ENCODE assay signal across 29 mouse cellular contexts in genomic region chr7:57787520-57787919, GRCm38 (mm10).
"Had no signal": no experiment of that assay in that cellular context is flagged by ENCODE, and none has a peak within 500 bp of the region (broad histone marks: within the 10 kb centered on the region; RNA-seq: fewer than 3 reads in every experiment).

No protein-coding gene starts in this region.

- ATAC-seq: forebrain, embryonic 13.5 days; forebrain, embryonic 14.5 days; forebrain, embryonic 15.5 days; forebrain, embryonic 16.5 days; forebrain, postnatal 0 days had no signal

- DNase-seq: cerebellum, adult 2 months; cerebellum, adult 8-10 months; cerebellum, adult 9-10 months; cerebellum, adult 9-11 months; cerebellum, postnatal 10 days; cerebellum, postnatal 14 days; cerebellum, postnatal 25 days; cerebellum, postnatal 36 days; embryo, embryonic 11 days; forebrain, postnatal 0 days; gastrocnemius, adult 2 months; gastrocnemius, postnatal 10 days; gastrocnemius, postnatal 14 days; gastrocnemius, postnatal 25 days; gastrocnemius, postnatal 36 days; heart, adult 11 months; heart, adult 18-20 months; heart, adult 2 months had no signal

- H3K9ac ChIP-seq: embryonic facial prominence, embryonic 12.5 days; embryonic facial prominence, embryonic 13.5 days; embryonic facial prominence, embryonic 15.5 days; forebrain, embryonic 12.5 days; forebrain, embryonic 13.5 days; forebrain, embryonic 15.5 days; forebrain, postnatal 0 days had no signal

- H3K27me3 ChIP-seq: embryonic facial prominence, embryonic 12.5 days; embryonic facial prominence, embryonic 13.5 days; embryonic facial prominence, embryonic 15.5 days; forebrain, embryonic 12.5 days; forebrain, embryonic 13.5 days; forebrain, embryonic 15.5 days had no signal

- H3K36me3 ChIP-seq: embryonic facial prominence, embryonic 10.5 days; embryonic facial prominence, embryonic 12.5 days; embryonic facial prominence, embryonic 13.5 days; embryonic facial prominence, embryonic 15.5 days; forebrain, embryonic 10.5 days; forebrain, embryonic 12.5 days; forebrain, embryonic 15.5 days had no signal

- H3K27ac ChIP-seq: embryonic facial prominence, embryonic 10.5 days; embryonic facial prominence, embryonic 12.5 days; embryonic facial prominence, embryonic 13.5 days; embryonic facial prominence, embryonic 15.5 days; forebrain, embryonic 10.5 days; forebrain, embryonic 12.5 days; forebrain, embryonic 13.5 days; forebrain, embryonic 15.5 days; gastrocnemius, adult 2 months; heart, adult 2 months had no signal

- H3K9me3 ChIP-seq: embryonic facial prominence, embryonic 10.5 days; embryonic facial prominence, embryonic 12.5 days; embryonic facial prominence, embryonic 13.5 days; embryonic facial prominence, embryonic 15.5 days; forebrain, embryonic 10.5 days; forebrain, embryonic 12.5 days; forebrain, embryonic 13.5 days; forebrain, embryonic 15.5 days had no signal

- H3K4me3 ChIP-seq: embryonic facial prominence, embryonic 10.5 days; embryonic facial prominence, embryonic 12.5 days; embryonic facial prominence, embryonic 13.5 days; embryonic facial prominence, embryonic 15.5 days; erythroblast, embryonic 14.5 days; forebrain, embryonic 10.5 days; forebrain, embryonic 12.5 days; forebrain, embryonic 13.5 days; forebrain, embryonic 15.5 days; gastrocnemius, adult 2 months; heart, adult 2 months had no signal

- H3K4me2 ChIP-seq: embryonic facial prominence, embryonic 12.5 days; embryonic facial prominence, embryonic 13.5 days; embryonic facial prominence, embryonic 15.5 days; forebrain, embryonic 12.5 days; forebrain, embryonic 13.5 days; forebrain, embryonic 15.5 days had no signal

- H3K4me1 ChIP-seq: embryonic facial prominence, embryonic 10.5 days; embryonic facial prominence, embryonic 12.5 days; embryonic facial prominence, embryonic 13.5 days; embryonic facial prominence, embryonic 15.5 days; forebrain, embryonic 10.5 days; forebrain, embryonic 12.5 days; forebrain, embryonic 13.5 days; forebrain, embryonic 15.5 days had no signal
